Mouse (Mus musculus): ENCODE results near the gene Sh2b3. TPM values are rescaled to one million over a fixed set of nuclear protein-coding genes. Genes with fewer than 3 reads are reported as not detected.

Gene Sh2b3
- polyA plus RNA-seq, 1 experiment from 2014 or later: 6.4 TPM

- Histone ChIP-seq H3K4me1 (ENCODE audit: control insufficient read depth, insufficient read depth, low read length) (no peaks in the 10 kb centered on the region), H3K27ac (ENCODE audit: low read depth, low read length) (no peak overlapping the region), H3K4me2 (ENCODE audit: low read depth, low read length) (no peak overlapping the region), H3K27me3 (ENCODE audit: control insufficient read depth, insufficient read depth, low read length) (no peaks in the 10 kb centered on the region), H3K4me3 (ENCODE audit: low read depth, low read length) (no peak overlapping the region), H3K36me3 (ENCODE audit: control insufficient read depth, insufficient read depth, low read length) (peaks cover 2% of the 10 kb centered on the region), H3K9ac (replicated peaks; ENCODE audit: low read depth, low read length) (no peak overlapping the region), H3K9me3 (ENCODE audit: control insufficient read depth, low read length) (no peaks in the 10 kb centered on the region)
- ATAC-seq (ENCODE audit: low read depth): no peak
- 97% methylated on average over 2 of the region's 2 CpGs for WGBS
Observed at GRCm38 (mm10) chr5:121767564-121767963, 69.9 kb downstream of the Sh2b3 start.

DNA sequence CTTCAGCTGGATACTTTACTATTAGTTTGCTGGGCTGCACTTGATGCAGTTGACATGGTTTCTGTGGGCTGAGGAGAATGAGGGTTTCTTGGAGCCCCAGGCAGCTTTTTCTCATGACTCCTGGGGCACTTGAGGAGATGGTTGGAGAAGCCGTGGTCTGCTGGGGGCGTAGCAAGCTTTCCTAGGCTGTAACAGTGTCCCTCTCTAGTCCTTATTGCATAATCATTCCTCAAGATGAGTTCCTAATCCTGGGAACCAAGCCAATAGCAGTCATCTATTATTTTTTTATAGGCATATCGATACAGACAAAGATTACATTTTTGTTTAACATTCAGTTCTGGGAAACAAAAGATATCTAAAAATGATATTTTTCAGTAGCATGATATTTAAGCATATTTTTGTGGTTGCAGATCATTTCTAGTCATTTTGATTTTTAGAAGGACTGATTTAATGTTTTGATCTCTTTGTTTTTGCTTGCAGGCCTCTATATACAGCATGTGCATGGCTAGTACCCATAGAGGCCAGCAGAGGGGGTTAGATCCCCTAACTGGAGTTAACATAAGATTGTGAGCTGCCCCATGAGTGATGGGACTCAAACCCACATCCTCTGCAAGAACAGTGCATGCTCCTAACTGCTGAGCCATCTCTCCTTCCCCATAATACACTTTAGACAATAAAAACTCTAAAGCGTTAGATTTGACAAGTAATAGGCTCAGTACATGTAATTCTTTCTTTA is 71.2 kb downstream of the Sh2b3 start:
- no peaks in the 10 kb centered on the region for H3K27me3 ChIP-seq (ENCODE audit: control insufficient read depth, insufficient read depth, low read length)
- no peaks in the 10 kb centered on the region for H3K9me3 ChIP-seq (ENCODE audit: control insufficient read depth, low read length)
- no peak overlapping the region for H3K4me2 ChIP-seq (ENCODE audit: low read depth, low read length)
- ATAC-seq (ENCODE audit: low read depth): no peak
- H3K36me3 ChIP-seq (ENCODE audit: control insufficient read depth, insufficient read depth, low read length): no peaks in the 10 kb centered on the region; the same call in 1 of the 2 replicates
- no peak overlapping the region for H3K4me3 ChIP-seq (ENCODE audit: low read depth, low read length)
- WGBS: 90% methylated on average over 4 of the region's 4 CpGs
- no peak overlapping the region for H3K9ac ChIP-seq (replicated peaks; ENCODE audit: low read depth, low read length)
- no peaks in the 10 kb centered on the region for H3K4me1 ChIP-seq (ENCODE audit: control insufficient read depth, insufficient read depth, low read length)
- no peak overlapping the region for H3K27ac ChIP-seq (ENCODE audit: low read depth, low read length)

Small RNAs within 50 kb of the gene (microRNA-seq; reads per million reads assigned to microRNA genes)
- not detected for gene Mir7031

Other genes with a start within 250 kb of the Sh2b3 start
- 39.0 and 66.5 TPM in 2 replicates for gene Aldh2, start 243.8 kb downstream of the Sh2b3 start, polyA plus RNA-seq (2014; fragmentation: Nextera tagmentation; extraction: Ambion mirVana)
- 1.1 and 2.1 TPM in 2 replicates for gene Acad12, start 218.7 kb downstream of the Sh2b3 start, polyA plus RNA-seq (2014; fragmentation: Nextera tagmentation; extraction: Ambion mirVana)
- gene Acad10, start 177.1 kb downstream of the Sh2b3 start, polyA plus RNA-seq (2014; fragmentation: Nextera tagmentation; extraction: Ambion mirVana): 1.3 and 1.9 TPM in 2 replicates
- gene Brap, start 177.1 kb downstream of the Sh2b3 start, polyA plus RNA-seq (2014; fragmentation: Nextera tagmentation; extraction: Ambion mirVana): 35.0 and 46.7 TPM in 2 replicates
- 93.7 and 94.8 TPM in 2 replicates for gene Atxn2, start 126.3 kb downstream of the Sh2b3 start, polyA plus RNA-seq (2014; fragmentation: Nextera tagmentation; extraction: Ambion mirVana)
- gene Pheta1, start 11.3 kb upstream of the Sh2b3 start, polyA plus RNA-seq (2014; fragmentation: Nextera tagmentation; extraction: Ambion mirVana): 22.6 and 27.4 TPM in 2 replicates
- 25.6 and 31.3 TPM in 2 replicates for gene Cux2, start 212.5 kb upstream of the Sh2b3 start, polyA plus RNA-seq (2014; fragmentation: Nextera tagmentation; extraction: Ambion mirVana)

All from neural tube, embryonic 14.5 days (tissue).